Mouse (Mus musculus): Measurements from ENCODE around the gene Gucy2e. TPM values are rescaled to one million over a fixed set of nuclear protein-coding genes. Genes with fewer than 3 reads are reported as not detected.

Gene Gucy2e
- polyA plus RNA-seq, 1 experiment from 2014 or later = 0.13 TPM

DNA sequence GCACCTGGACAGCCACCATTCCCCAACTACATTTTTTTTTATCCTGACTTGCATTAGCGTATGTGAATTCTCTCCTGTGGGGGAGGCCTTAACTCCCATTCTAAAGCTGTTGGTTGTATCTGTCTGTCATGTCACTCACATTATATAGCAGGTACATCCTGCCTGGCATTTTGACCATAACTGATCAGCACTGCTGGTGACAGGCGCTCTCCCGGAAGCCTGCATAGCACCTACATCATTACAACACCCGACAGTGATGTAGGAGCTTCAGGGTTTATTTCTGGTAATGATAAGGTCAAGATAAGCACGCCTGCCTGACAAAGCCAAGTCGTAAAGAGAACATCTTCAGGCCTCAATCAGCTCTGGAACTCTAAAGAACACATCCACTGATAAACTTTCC is 36.6 kb downstream of the Gucy2e start:
- Histone ChIP-seq H3K36me3 (no peaks in the 10 kb centered on the region), H3K27ac (no peak overlapping the region), H3K9ac (no peak overlapping the region), H3K4me3 (no peak overlapping the region), H3K4me2 (no peak overlapping the region), H3K4me1 (replicated peaks) (peaks cover 12% of the 10 kb centered on the region), H3K9me3 (replicated peaks) (no peaks in the 10 kb centered on the region), H3K27me3 (peaks cover 30% of the 10 kb centered on the region)
- ATAC-seq (replicated peaks; ENCODE audit: insufficient number of reproducible peaks, insufficient read depth, low FRiP score, low read depth) = no peak
- WGBS = 33% methylated on average over 6 of the region's 6 CpGs

DNA sequence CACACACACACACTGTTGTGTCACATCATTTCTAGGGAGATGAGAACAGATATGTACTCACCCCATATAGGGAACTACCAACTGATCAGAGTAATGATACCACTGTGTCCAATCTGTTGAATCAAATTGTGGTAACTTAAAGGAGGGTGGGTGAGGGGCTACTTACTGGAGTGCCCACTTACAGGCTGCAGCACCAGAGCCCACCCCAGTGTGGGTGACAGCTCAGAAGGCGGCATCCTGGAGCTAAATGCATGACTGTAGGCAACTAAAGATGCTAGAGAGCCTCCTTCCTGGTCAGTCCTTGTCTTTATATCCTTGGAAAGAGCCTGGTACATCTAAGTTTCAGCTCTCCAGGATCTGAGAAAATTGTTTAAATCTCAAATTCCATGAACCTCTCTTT is 37.6 kb downstream of the Gucy2e start:
- Histone ChIP-seq H3K27me3 (peaks cover 34% of the 10 kb centered on the region), H3K4me1 (replicated peaks) (peaks cover 12% of the 10 kb centered on the region), H3K4me3 (no peak overlapping the region), H3K4me2 (no peak overlapping the region), H3K27ac (no peak overlapping the region), H3K9ac (no peak overlapping the region), H3K36me3 (no peaks in the 10 kb centered on the region), H3K9me3 (replicated peaks) (no peaks in the 10 kb centered on the region)
- ATAC-seq (replicated peaks; ENCODE audit: insufficient number of reproducible peaks, insufficient read depth, low FRiP score, low read depth) = no peak
- 88% methylated on average over 1 of the region's 1 CpGs for WGBS

DNA sequence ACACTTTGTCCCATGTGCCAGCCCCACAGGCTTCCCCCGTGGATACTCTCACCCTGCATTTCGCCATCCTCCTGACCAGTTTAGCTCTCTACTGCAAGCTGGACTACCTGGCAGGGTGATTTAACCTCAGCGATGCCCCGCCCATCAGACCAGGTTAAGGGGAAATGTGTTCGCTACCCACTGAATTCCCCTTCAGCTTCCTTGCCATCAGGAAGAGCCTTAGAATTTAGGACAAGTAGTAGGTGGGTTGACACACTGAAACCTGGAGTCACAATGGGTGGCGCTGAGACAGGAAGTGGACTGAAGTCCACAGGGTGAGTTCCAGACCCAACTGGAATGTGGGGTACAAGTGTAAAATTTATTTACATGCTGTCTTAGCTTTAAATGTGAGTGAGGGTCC is 39.1 kb downstream of the Gucy2e start, which contains the start of gene Alox8:
Gene Alox8, minus strand, starts transcription at position 101 of the 400 bp plus-strand sequence.
- H3K9ac ChIP-seq = peak within 1 kb of the TSS; percentile 36; the same call in 1 of the 2 replicates
- H3K4me3 ChIP-seq = peak within 1 kb of the TSS; percentile 37
- peaks cover 35% of the 10 kb centered on the region for H3K27me3 ChIP-seq
- H3K4me2 ChIP-seq = peak within 1 kb of the TSS; percentile 68
- no peaks in the 10 kb centered on the region for H3K9me3 ChIP-seq (replicated peaks)
- no peak within 1 kb of the TSS for H3K27ac ChIP-seq
- no peaks in the 10 kb centered on the region for H3K36me3 ChIP-seq
- H3K4me1 ChIP-seq (replicated peaks) = peaks cover 12% of the 10 kb centered on the region
- WGBS = 34% methylated on average over 6 of the region's 6 CpGs
- no peak for ATAC-seq (replicated peaks; ENCODE audit: insufficient number of reproducible peaks, insufficient read depth, low FRiP score, low read depth)

DNA sequence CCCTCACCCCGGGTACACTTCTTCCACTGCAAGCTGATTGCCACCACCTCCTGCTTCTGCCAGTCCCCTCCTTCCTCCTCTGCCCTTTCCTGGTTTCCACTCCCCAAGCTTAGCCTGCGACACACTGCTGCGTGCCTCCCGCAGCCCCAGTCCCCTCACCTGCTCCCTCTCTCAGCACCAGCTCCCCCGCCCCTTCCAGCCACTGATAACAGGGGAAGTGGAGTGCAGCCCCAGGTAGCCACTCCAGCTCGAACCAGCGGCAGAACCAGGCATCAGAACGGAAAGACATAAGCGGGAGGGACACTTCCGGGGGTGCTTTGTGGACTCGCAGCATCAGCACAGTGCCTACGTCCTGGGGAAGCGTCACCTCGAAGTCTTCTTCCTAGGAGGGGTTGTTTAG is 39.6 kb downstream of the Gucy2e start:
- H3K36me3 ChIP-seq = no peaks in the 10 kb centered on the region
- H3K4me2 ChIP-seq = peak overlapping the region; percentile 68
- H3K27me3 ChIP-seq = peaks cover 35% of the 10 kb centered on the region
- H3K9ac ChIP-seq = peak overlapping the region; percentile 36; the same call in 1 of the 2 replicates
- WGBS = 2% methylated on average over 14 of the region's 14 CpGs
- no peak for ATAC-seq (replicated peaks; ENCODE audit: insufficient number of reproducible peaks, insufficient read depth, low FRiP score, low read depth)
- peak overlapping the region; percentile 37 for H3K4me3 ChIP-seq
- no peaks in the 10 kb centered on the region for H3K9me3 ChIP-seq (replicated peaks)
- H3K27ac ChIP-seq = no peak overlapping the region
- H3K4me1 ChIP-seq (replicated peaks) = peaks cover 12% of the 10 kb centered on the region

DNA sequence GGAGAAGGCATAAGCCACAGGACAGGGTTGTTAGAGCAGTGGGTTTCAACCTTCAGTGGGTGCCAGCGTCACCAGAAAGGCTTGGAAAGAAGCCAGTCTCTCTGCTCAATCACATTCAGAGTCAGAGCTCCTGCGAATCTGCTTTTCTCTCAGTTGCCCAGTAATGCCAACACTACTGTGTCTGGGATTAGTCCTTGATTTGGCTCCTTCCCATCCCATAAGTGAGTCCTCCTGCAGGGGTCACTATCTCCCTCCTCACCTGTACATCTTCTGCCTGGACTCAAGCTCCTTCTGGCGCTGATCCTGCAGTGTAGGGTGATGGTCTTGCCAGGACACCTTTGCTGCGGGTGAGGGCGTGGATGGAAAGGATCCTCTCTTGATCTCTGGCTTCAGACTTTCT is 40.1 kb downstream of the Gucy2e start:
- 8% methylated on average over 5 of the region's 5 CpGs for WGBS
- Histone ChIP-seq H3K4me3 (peak overlapping the region; percentile 37), H3K36me3 (no peaks in the 10 kb centered on the region), H3K9me3 (replicated peaks) (no peaks in the 10 kb centered on the region), H3K27ac (no peak overlapping the region), H3K27me3 (peaks cover 35% of the 10 kb centered on the region), H3K4me1 (replicated peaks) (peaks cover 12% of the 10 kb centered on the region), H3K4me2 (peak overlapping the region; percentile 68), H3K9ac (0 out of 2 replicates have a peak overlapping the region, but pooled peaks have one; percentile 36)
- ATAC-seq (replicated peaks; ENCODE audit: insufficient number of reproducible peaks, insufficient read depth, low FRiP score, low read depth) = no peak; the same call in 1 of the 2 replicates

DNA sequence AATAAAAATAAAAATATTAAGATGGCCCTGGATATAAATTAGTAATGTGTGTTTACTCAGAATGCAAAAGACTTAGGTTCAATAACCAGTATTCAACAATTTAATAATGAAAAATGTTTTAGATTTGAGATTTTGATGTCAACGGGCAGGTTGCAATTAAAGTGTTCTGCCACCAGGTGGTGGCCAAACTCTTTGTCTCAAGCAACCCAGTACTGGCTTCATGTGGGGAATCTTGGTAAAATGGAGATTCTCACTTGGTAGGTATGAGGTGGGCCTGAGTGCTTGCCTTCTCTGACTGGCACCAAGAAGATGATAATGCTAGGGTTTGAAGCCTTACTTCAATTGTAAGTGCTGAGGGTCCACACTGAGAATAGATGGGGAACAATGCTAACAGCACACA is 44.0 kb downstream of the Gucy2e start:
- Histone ChIP-seq H3K4me3 (no peak overlapping the region), H3K27me3 (peaks cover 34% of the 10 kb centered on the region), H3K9ac (no peak overlapping the region), H3K36me3 (no peaks in the 10 kb centered on the region), H3K4me2 (no peak overlapping the region), H3K4me1 (replicated peaks) (peaks cover 12% of the 10 kb centered on the region), H3K27ac (no peak overlapping the region), H3K9me3 (replicated peaks) (no peaks in the 10 kb centered on the region)
- ATAC-seq (replicated peaks; ENCODE audit: insufficient number of reproducible peaks, insufficient read depth, low FRiP score, low read depth) = no peak
- WGBS = 2% methylated on average over 1 of the region's 1 CpGs

DNA sequence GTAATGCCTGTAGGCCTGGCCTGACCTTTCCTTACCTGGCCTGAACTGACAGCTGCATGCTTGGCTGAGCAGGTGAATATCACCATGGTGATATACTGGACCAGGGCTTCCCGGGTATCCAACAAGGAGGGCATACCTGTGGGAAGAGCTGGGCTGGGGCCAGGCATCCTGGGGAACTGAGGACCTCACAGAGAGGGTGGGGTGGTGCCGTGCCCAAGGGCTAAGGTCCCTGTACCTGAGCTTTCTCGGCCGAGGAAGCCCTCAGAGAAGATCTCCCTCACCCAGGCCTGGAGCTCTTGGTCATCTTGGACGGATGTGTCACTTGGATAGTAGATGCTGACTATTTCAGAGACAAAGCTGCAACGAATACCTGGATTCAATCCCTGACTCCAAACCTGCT is 50.9 kb downstream of the Gucy2e start:
- Histone ChIP-seq H3K36me3 (no peaks in the 10 kb centered on the region), H3K9me3 (replicated peaks) (no peaks in the 10 kb centered on the region), H3K4me2 (no peak overlapping the region), H3K27ac (no peak overlapping the region), H3K4me1 (replicated peaks) (no peaks in the 10 kb centered on the region), H3K9ac (no peak overlapping the region), H3K4me3 (no peak overlapping the region), H3K27me3 (peaks cover 4% of the 10 kb centered on the region; the same call in 1 of the 2 replicates)
- no peak for ATAC-seq (replicated peaks; ENCODE audit: insufficient number of reproducible peaks, insufficient read depth, low FRiP score, low read depth)
- 76% methylated on average over 6 of the region's 6 CpGs for WGBS

DNA sequence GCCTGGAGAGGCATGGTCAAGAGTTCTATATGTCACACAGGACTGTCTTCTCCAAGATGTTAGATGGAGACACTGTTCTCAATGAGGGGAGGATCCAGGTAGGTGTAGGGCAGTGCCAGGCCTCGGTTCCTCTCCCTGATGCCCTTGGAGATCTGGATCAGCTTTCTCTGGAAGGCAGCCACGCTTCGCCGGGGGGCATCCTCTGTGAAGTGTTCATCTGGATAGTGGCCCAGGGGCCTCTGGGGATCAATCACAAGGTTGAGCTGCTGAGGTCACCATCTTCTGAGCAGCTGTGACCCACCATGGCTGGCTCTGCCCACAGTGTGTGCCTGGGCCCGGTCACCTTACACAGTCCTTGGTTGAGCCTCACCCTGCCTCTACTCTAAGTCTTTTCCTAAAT is 51.8 kb downstream of the Gucy2e start:
- no peak for ATAC-seq (replicated peaks; ENCODE audit: insufficient number of reproducible peaks, insufficient read depth, low FRiP score, low read depth)
- 81% methylated on average over 5 of the region's 5 CpGs for WGBS
- no peak overlapping the region for H3K4me3 ChIP-seq

DNA sequence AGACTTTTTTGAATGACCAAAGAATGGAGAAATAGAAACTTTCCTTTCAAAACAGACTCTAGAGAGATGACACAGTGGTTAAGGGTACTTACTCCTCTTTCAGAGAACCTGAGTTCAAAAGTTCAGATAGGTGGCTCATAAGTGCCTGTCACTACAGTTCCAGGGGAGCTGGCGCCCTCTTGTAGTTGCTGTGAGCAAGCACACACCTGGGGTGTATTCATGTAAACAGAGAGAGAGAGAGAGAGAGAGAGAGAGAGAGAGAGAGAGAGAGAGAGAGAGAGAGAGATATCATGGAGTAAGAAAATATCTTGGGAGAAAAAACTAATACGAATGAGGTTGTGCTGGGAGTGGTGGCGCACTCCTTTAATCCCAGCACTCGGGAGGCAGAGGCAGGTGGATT is 56.7 kb downstream of the Gucy2e start:
- Histone ChIP-seq H3K4me3 (no peak overlapping the region), H3K9me3 (replicated peaks) (no peaks in the 10 kb centered on the region), H3K9ac (no peak overlapping the region), H3K27me3 (no peaks in the 10 kb centered on the region), H3K36me3 (no peaks in the 10 kb centered on the region), H3K4me1 (replicated peaks) (peaks cover 5% of the 10 kb centered on the region), H3K27ac (no peak overlapping the region), H3K4me2 (no peak overlapping the region)
- ATAC-seq (replicated peaks; ENCODE audit: insufficient number of reproducible peaks, insufficient read depth, low FRiP score, low read depth) = no peak
- 80% methylated on average over 4 of the region's 4 CpGs for WGBS

More for the DNA sequence above, 51.8 kb downstream of the Gucy2e start:
- no peaks in the 10 kb centered on the region for H3K36me3 ChIP-seq
- H3K27me3 ChIP-seq = peaks cover 4% of the 10 kb centered on the region; the same call in 1 of the 2 replicates
- no peak overlapping the region for H3K9ac ChIP-seq
- H3K4me2 ChIP-seq = no peak overlapping the region
- no peaks in the 10 kb centered on the region for H3K9me3 ChIP-seq (replicated peaks)
- no peak overlapping the region for H3K27ac ChIP-seq
- no peaks in the 10 kb centered on the region for H3K4me1 ChIP-seq (replicated peaks)

DNA sequence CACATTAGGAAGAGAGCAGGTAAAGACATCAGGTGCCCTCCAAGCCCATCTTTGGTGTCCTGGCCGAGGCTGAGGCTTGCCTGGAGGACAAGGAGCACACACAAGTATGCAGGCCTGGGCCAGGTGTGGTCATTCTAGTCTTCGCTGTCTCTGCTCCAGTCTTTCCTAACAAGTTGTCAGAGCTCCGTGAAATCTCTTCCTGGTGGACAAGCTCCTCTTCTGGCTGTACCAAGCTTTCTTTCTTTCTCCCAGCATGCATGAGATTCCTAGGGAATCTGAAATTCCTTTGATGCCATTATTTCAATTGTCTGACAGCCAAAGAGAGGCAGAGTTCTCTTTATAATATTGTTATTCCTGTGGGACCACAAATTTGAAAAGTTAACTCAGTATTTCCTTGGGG is 57.3 kb downstream of the Gucy2e start:
- WGBS = 42% methylated on average over 3 of the region's 3 CpGs
- H3K9ac ChIP-seq = no peak overlapping the region
- no peaks in the 10 kb centered on the region for H3K9me3 ChIP-seq (replicated peaks)
- H3K4me3 ChIP-seq = no peak overlapping the region
- H3K4me2 ChIP-seq = no peak overlapping the region
- peaks cover 5% of the 10 kb centered on the region for H3K4me1 ChIP-seq (replicated peaks)
- no peaks in the 10 kb centered on the region for H3K27me3 ChIP-seq
- no peak for ATAC-seq (replicated peaks; ENCODE audit: insufficient number of reproducible peaks, insufficient read depth, low FRiP score, low read depth)
- no peaks in the 10 kb centered on the region for H3K36me3 ChIP-seq
- H3K27ac ChIP-seq = no peak overlapping the region

DNA sequence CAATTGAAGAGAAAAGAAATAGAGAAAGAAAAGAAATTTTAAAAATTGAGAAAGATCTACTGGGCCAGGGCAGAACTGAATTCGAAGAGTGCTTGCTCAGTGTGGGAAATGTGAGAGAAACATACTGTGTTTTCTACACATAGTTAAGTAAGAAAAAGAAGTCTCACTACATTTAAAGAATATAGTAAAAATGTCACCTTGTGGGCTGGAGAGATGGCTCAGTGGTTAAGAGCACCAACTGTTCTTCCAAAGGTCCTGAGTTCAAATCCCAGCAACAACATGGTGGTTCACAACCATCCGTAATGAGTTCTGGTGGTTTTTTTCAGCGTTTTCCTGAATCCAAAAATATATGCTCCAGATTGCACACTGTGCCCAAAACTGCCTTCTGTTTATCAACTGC is 58.3 kb downstream of the Gucy2e start:
- H3K9me3 ChIP-seq (replicated peaks) = no peaks in the 10 kb centered on the region
- H3K36me3 ChIP-seq = no peaks in the 10 kb centered on the region
- H3K9ac ChIP-seq = no peak overlapping the region
- H3K4me2 ChIP-seq = no peak overlapping the region
- H3K4me1 ChIP-seq (replicated peaks) = peaks cover 5% of the 10 kb centered on the region
- no peak for ATAC-seq (replicated peaks; ENCODE audit: insufficient number of reproducible peaks, insufficient read depth, low FRiP score, low read depth)
- no peak overlapping the region for H3K4me3 ChIP-seq
- no peaks in the 10 kb centered on the region for H3K27me3 ChIP-seq
- H3K27ac ChIP-seq = no peak overlapping the region
- WGBS = 81% methylated on average over 3 of the region's 3 CpGs

DNA sequence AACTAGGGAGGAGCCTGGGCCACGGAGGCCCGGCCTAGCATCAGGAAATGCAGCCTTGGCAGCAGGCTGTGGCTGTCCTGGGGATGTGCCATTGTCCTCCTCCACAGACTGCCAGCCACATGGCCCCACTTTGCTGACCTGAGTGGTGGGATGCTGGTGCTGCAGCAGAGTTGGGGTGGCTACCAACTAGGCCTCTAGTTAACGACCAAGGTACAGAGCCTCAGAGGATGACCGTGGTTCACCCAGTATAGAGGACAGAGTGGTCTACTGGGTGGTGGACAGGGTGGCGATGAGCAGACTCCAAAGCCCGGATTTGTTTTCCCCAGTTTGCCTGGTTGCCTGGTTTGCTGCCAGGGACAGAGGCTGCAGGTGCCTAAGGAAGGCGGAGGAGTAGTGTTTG is 62.1 kb downstream of the Gucy2e start:
- no peaks in the 10 kb centered on the region for H3K36me3 ChIP-seq
- no peak for ATAC-seq (replicated peaks; ENCODE audit: insufficient number of reproducible peaks, insufficient read depth, low FRiP score, low read depth)
- WGBS = 74% methylated on average over 7 of the region's 7 CpGs
- peaks cover 5% of the 10 kb centered on the region for H3K4me1 ChIP-seq (replicated peaks)
- H3K27ac ChIP-seq = no peak overlapping the region
- no peak overlapping the region for H3K4me2 ChIP-seq
- H3K9me3 ChIP-seq (replicated peaks) = no peaks in the 10 kb centered on the region
- no peak overlapping the region for H3K4me3 ChIP-seq
- no peak overlapping the region for H3K9ac ChIP-seq
- H3K27me3 ChIP-seq = 0 out of 2 replicates have a peak, but pooled peaks cover under 1% of the 10 kb centered on the region

Data from heart, embryonic 15.5 days (tissue).